Mouse (Mus musculus): ENCODE data around the gene Utp20. TPM values are rescaled to one million over a fixed set of nuclear protein-coding genes. Genes with fewer than 3 reads are reported as not detected.
"Not testable (repeated sequence)": the region's sequence is repeated elsewhere in the genome, so short reads cannot be mapped to it uniquely, and the experiment has no call there.

Utp20 gene
- 10 to 100 TPM; 20.0 to 23.1 TPM for total RNA-seq (2021)
- long read RNA-seq, experiment 1, partial matches to known transcripts: 3 of 3 reads
- long read RNA-seq, experiment 1, other reads (novel, unspliced or antisense): 0 of 3 reads
- long read RNA-seq, experiment 2: 0 reads

- peak; percentile 81 to 83 for DNase-seq (ENCODE audit: low spot score in 2 of 2)
Observed at GRCm38 (mm10) chr10:88826188-88826946, at the start of gene Utp20. TSS of gene Utp20 (minus strand) at chr10:88826804.

DNA sequence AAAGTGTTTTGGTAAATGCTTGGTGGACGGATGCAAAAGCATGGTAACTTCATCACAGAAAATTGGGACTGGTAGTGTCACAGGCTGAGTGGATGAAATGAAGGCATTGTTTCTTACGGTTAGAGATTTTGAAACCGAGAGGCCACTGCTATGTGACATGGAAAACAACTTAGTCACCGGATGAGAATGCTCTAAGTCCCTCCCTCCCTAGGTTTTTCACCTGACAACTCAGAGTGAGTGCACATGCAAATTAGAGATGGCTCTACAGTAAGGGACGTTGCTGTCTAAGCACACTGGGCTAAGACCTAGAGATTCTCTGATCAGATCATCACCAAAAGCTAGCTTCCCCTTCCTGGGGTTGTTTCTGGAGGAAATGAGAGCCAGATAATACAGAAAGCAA, 48.3 kb upstream of the Utp20 start:
- no peak for DNase-seq (ENCODE audit: low spot score in 2 of 2)

- DNase-seq (ENCODE audit: low spot score in 2 of 2): no peak
Observed at GRCm38 (mm10) chr10:88866017-88866416, 39.4 kb upstream of the Utp20 start.

DNA sequence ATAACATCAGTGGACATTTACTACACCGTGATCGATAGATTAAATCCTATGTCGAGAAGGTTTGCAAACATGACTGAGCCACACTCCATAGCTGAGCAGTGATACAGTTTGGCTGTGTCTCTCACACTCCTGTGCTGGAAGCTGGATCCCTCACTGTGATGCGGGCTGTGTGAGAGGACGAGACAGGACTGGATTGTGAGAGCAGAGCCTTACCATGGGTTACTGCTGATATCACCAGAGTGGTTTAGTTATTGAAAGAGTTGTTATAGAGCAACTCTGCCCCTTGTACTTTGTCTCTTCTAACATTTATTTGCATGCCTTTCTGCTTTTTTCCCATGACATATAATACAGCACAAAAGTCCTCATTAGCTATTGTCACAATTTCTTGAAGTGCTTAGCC, 35.7 kb upstream of the Utp20 start:
- no peak for DNase-seq (ENCODE audit: low spot score in 2 of 2)

- DNase-seq (ENCODE audit: low spot score in 2 of 2): no peak
Observed at GRCm38 (mm10) chr10:88861416-88861815, 34.8 kb upstream of the Utp20 start.

DNA sequence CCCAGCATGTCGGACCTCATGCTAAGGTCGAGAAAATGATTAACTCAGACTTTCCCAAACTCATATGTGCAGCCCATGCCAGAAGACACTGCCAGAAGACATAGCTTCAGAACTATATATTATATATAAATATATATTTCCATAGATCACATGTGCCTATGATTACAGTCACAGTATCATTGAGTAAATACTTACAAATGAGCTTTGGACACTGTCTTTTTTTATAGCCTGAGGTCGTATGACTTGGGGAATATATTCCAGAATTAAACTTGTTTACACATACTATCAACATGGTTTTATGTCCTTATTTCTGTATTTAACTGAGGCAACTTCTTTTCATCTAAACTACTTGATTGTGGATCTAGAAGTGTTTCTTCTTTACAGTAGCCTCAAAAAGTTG, 34.3 kb upstream of the Utp20 start:
- DNase-seq (ENCODE audit: low spot score in 2 of 2): no peak

GRCm38 (mm10) chr10:88853326-88853725, 26.7 kb upstream of the Utp20 start:
- DNase-seq (ENCODE audit: low spot score in 2 of 2): no peak

- DNase-seq (ENCODE audit: low spot score in 2 of 2): no peak
Observed at GRCm38 (mm10) chr10:88849976-88850375, 23.4 kb upstream of the Utp20 start.

DNA sequence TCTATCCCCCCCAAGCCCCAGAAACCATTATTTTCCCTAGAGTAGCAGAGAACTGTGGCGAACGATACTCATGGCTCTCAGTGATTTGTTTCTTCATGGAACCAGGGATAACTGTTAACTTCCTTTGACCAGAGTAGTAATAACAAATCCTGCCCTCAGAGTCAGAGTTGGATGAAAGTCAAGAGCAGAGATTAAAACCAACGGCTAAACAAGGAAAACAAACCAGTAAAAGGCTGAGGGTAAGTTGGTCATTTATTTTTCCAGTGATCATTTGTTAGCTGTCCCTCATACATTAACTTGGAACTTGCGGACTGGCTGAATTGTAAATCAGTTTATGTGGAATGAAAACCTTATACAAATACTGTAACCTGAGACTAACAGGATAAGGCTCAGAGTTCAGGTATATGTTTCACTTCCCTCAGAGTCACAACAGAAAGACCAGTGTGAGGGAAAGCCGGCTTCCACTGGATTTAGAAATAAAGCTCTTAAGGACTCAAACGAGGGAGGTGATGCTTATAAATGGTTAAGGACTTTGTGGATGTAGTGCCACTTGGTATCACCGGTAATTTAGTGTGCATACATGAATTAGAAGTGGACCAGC, 22.4 kb upstream of the Utp20 start:
- no peak for DNase-seq (ENCODE audit: low spot score in 2 of 2)

- DNase-seq (ENCODE audit: low spot score in 2 of 2): no peak
Observed at GRCm38 (mm10) chr10:88834227-88834626, 7.6 kb upstream of the Utp20 start.

DNA sequence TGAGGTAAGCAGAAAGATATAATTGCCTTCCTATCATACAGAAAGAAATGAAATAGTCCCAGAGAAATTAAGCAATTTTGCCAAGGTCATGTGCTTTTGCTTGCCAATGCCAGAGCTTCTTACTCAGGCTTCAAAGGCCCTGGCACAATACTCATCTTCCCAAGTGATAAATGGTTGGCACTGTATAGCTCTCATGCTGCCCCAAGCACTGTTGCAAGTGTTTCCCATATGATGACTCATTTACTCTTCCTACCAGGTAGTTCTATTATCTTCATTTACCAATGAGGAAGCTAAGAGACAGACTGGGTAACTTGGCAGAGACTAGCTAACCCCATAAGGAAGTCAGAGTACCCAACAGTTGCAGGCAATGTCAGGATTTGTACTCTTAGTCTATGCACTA, 1.8 kb upstream of the Utp20 start:
- DNase-seq (ENCODE audit: low spot score in 2 of 2): no peak

DNA sequence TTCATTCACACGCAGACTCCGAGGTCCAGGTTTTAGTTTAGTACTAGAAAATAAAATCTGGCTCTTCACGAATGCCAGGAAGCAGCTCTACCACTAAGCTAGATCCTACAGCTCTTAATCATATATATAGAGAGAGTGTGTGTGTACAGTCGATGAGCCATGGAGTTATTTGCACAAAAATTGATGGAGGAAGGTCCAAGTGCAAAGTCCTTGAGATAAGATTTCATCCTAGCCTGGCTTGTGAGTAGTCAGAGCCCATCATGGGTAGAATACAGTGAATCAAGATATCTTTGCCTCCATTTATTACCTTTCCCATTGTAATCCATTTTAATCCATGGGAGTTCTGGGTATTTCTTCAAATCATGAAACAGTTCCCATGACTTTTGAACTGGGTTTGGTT, 992 bp upstream of the Utp20 start:
- no peak for DNase-seq (ENCODE audit: low spot score in 2 of 2)

GRCm38 (mm10) chr10:88826947-88827306, 323 bp upstream of the Utp20 start:
- DNase-seq (ENCODE audit: low spot score in 2 of 2): not testable (repeated sequence)

GRCm38 (mm10) chr10:88817335-88817734, 9.3 kb downstream of the Utp20 start:
- DNase-seq (ENCODE audit: low spot score in 2 of 2): peak in 1 of 2 experiments; percentile 14

GRCm38 (mm10) chr10:88815256-88815655, 11.3 kb downstream of the Utp20 start:
- DNase-seq (ENCODE audit: low spot score in 2 of 2): no peak

GRCm38 (mm10) chr10:88811704-88812103, 14.9 kb downstream of the Utp20 start:
- no peak for DNase-seq (ENCODE audit: low spot score in 2 of 2)

- DNase-seq (ENCODE audit: low spot score in 2 of 2): no peak
Observed at GRCm38 (mm10) chr10:88802236-88802635, 24.4 kb downstream of the Utp20 start.

GRCm38 (mm10) chr10:88799381-88799780, 27.2 kb downstream of the Utp20 start:
- DNase-seq (ENCODE audit: low spot score in 2 of 2): no peak

DNA sequence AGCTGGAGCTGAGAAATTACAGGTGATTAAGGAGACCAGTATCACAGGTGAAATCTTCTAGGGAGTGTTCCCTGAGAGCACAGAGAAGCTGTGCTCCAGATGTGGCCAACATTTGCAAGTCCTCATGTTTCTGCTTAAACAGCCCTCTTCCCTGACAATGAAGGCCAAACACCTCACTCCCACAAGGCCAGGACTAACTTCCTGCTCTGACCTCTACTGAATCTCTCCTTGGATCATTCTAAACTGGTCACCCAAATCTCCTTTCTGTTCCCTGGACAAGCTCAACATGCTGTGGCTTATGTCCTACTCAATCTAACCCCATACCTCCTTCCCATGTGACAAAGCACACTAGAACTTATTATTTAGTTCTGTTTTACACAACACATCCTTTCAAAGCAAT, 29.2 kb downstream of the Utp20 start:
- DNase-seq (ENCODE audit: low spot score in 2 of 2): no peak

GRCm38 (mm10) chr10:88796939-88797338, 29.7 kb downstream of the Utp20 start:
- no peak for DNase-seq (ENCODE audit: low spot score in 2 of 2)

DNA sequence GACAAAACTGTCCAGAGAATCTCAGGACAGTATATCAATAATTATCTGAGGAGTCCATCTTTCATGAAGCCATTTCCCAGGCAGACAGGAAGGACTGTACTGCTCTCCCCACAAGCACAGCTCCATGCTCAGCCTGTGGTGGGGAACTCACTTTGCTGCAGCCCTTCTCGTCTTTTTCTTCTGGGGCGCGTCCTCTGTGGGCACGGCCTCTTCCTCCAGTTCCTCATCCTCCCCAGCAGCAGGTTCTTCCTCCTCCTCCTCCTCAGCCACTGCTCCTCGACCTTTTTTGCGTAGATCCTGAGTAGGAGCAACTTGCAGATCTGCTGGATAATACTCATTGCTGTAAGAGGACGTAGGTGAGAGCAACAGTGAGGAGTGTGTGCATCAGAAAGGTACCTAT, 31.4 kb downstream of the Utp20 start:
- DNase-seq (ENCODE audit: low spot score in 2 of 2): no peak

DNA sequence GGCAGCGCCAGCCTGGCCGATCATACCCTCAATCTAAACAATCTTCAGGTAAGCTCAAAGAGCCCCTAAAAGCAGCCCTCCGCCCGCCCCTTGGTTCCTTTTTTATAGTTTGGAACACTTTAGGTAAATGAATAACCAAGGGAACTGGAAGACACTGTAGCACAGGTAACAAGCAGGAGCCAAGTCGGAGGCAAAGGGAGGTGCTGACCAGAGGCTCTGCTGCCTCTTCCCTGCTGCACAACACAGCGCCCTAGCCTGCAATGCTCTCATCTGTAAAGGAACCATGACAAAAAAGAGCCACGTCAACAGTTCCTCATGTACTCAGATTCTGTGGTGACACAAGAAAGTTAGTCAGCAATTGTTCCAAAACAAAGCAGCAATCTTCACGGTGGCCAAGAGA, 32.0 kb downstream of the Utp20 start:
- DNase-seq (ENCODE audit: low spot score in 2 of 2): no peak

- no peak for DNase-seq (ENCODE audit: low spot score in 2 of 2)
Observed at GRCm38 (mm10) chr10:88793671-88794070, 32.9 kb downstream of the Utp20 start.
